Mouse (Mus musculus): ENCODE results near the gene Rps11. TPM values are rescaled to one million over a fixed set of nuclear protein-coding genes. Genes with fewer than 3 reads are reported as not detected.

Rps11 gene
- polyA plus RNA-seq, 1 experiment from 2014 or later = 952 TPM

DNA sequence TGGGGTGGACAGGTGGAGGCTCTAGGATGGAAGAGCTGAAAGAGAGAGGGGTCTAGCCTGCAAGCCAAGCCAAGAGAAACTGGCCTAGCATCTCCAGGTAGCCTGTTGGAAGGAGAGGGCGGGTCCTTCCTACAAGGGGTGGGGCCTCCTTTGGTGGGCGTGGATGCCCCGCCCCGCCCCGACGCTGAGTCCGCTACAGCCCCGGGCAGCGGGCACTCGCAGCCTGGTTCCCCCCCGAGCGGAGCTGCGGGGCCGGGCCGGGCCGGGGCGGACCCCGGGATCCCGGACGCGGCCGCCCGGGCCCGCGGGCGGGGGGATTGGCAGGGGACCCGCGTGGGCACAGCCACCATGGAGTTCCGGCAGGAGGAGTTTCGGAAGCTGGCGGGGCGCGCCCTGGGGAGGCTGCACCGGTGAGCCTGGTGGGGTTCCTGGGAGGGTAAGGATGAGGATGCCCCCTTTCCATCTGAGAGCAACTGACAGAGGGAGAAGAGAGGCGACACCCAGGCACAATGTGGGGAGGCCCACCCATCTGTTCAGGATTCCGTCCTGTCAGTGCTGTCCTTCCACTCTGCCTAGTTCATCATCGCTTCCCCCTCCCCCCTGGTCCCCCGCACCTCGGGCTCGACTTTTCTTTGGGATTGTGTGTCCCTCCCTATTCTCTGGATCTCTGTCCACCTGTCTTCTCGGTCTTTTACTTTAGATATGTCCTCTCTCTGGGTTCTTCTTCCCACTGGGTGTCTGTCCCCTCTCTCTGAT lies 39.7 kb upstream of the Rps11 start, which contains the start of gene Slc17a7:
TSS of gene Slc17a7 (plus strand) at position 215 of the 756 bp plus-strand sequence.
- peaks cover 28% of the 10 kb centered on the region for H3K4me1 ChIP-seq (replicated peaks; ENCODE audit: control insufficient read depth, insufficient read depth, low read length)
- peak within 1 kb of the TSS; percentile 42 for H3K9ac ChIP-seq
- no peak for DNase-seq (ENCODE audit: low spot score)
- ATAC-seq (ENCODE audit: low FRiP score) = no peak
- H3K4me2 ChIP-seq (replicated peaks) = peak within 1 kb of the TSS; percentile 54
- no peak within 1 kb of the TSS for H3K27ac ChIP-seq
- H3K9me3 ChIP-seq (ENCODE audit: control insufficient read depth, low read length) = no peaks in the 10 kb centered on the region
- H3K36me3 ChIP-seq (replicated peaks; ENCODE audit: control insufficient read depth, insufficient read depth) = peaks cover 17% of the 10 kb centered on the region; the same call in 1 of the 2 replicates
- H3K4me3 ChIP-seq (replicated peaks; ENCODE audit: low read length) = peak within 1 kb of the TSS; percentile 25
- WGBS = 3% methylated on average over 36 of the region's 41 CpGs
- H3K27me3 ChIP-seq (ENCODE audit: control insufficient read depth, insufficient read depth, low read length) = peaks cover 65% of the 10 kb centered on the region

DNA sequence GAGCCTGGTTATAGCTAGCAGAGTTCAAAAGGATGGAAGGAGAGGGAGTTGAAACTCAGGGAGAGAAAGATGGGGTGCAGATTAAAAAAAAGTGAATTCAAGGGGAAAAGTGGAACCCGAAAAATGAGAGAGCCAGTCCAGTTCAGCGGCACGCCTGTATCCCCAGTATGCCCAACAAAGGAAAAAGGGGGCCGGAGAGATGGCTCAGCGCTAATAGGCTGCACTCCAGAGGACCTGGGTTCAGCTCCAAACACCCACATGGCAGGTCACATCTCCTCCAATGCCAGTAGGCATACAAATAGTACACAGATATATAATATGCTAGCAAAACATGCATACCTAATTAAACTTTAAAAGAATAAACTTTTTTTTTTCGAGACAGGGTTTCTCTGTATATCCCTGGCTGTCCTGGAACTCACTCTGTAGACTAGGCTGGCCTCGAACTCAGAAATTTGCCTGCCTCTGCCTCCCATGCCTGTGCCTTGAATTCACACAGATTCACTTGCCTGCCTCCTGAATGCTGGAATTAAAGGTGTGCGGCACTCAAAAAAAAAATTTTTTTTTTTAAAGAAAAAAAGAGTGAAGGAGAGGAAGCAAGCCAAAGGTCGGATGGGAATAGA lies 38.9 kb upstream of the Rps11 start:
- Histone ChIP-seq H3K4me1 (replicated peaks; ENCODE audit: control insufficient read depth, insufficient read depth, low read length) (peaks cover 23% of the 10 kb centered on the region), H3K36me3 (replicated peaks; ENCODE audit: control insufficient read depth, insufficient read depth) (peaks cover 22% of the 10 kb centered on the region; the same call in 1 of the 2 replicates), H3K27me3 (ENCODE audit: control insufficient read depth, insufficient read depth, low read length) (peaks cover 57% of the 10 kb centered on the region), H3K9ac (no peak overlapping the region), H3K9me3 (ENCODE audit: control insufficient read depth, low read length) (no peaks in the 10 kb centered on the region), H3K4me3 (replicated peaks; ENCODE audit: low read length) (no peak overlapping the region), H3K4me2 (replicated peaks) (no peak overlapping the region), H3K27ac (no peak overlapping the region)
- DNase-seq (ENCODE audit: low spot score) = no peak
- ATAC-seq (ENCODE audit: low FRiP score) = no peak
- 79% methylated on average over 9 of the region's 9 CpGs for WGBS

DNA sequence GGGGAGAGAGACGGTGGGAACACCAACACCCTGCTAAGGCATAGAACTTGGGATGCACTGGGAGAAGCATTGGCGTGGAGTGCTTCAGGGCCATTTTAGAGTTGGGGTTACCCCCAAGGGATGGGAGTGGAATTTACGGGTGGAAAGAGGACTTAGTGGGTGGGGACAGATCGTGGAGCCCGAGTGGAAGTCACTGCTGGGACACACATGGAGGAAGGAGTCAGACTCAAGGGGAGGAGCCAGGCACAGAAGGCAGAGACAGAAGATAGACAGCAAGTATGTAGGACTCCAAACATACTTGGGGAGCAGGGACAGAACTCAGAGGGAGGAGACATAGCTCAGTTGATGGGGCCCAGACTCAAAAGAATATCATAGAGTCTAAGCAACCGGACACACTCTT lies 38.3 kb upstream of the Rps11 start:
- Histone ChIP-seq H3K27me3 (ENCODE audit: control insufficient read depth, insufficient read depth, low read length) (peaks cover 52% of the 10 kb centered on the region), H3K4me1 (replicated peaks; ENCODE audit: control insufficient read depth, insufficient read depth, low read length) (peaks cover 18% of the 10 kb centered on the region), H3K27ac (no peak overlapping the region), H3K4me3 (replicated peaks; ENCODE audit: low read length) (peak overlapping the region; percentile 34), H3K9ac (0 out of 2 replicates have a peak overlapping the region, but pooled peaks have one; percentile 26), H3K9me3 (ENCODE audit: control insufficient read depth, low read length) (no peaks in the 10 kb centered on the region), H3K36me3 (replicated peaks; ENCODE audit: control insufficient read depth, insufficient read depth) (peaks cover 22% of the 10 kb centered on the region), H3K4me2 (replicated peaks) (peak overlapping the region; percentile 70)
- DNase-seq (ENCODE audit: low spot score) (no peak), ATAC-seq (ENCODE audit: low FRiP score) (no peak)
- 28% methylated on average over 6 of the region's 6 CpGs for WGBS

DNA sequence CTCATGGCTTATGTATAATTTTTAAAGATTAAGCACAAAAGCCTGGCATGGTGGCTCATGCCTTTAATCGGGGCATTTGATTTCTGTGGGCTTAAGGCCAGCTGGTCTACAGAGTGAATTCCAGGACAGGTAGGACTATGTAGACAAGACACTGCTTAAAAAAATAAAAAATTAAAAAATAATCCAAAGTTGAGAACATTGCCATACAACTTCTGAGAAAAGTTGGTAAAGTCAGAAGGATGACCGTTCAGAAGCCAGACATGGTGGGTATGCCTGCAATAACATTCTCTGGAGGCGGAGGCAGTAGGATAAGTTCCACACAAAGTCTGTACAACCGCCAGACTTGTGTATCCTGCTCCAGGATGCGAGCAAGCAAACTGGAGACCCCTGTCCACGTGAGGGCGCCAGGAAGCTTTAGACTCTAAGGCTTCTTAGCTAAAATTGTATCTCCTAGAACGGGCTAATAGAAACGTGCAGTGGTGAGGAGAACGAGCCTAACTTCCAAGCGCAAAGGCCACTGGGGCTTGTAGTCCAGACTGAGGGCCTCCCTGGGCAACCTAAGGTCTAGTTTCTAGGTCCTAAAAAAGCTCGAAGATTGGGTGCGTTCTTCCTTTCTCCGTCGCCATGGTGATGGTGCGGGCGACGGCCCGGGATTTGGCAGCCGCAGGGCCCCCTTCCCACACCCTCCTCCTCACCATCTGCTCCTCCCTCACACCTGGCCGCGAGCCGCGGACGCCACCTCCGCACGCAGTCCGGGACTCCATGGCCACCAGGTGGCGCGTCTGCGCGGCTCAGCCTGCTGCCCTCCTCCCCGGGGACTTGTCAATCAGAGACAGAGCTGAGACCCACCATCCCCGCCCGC lies 37.6 kb upstream of the Rps11 start:
- peaks cover 44% of the 10 kb centered on the region for H3K27me3 ChIP-seq (ENCODE audit: control insufficient read depth, insufficient read depth, low read length)
- 5% methylated on average over 35 of the region's 35 CpGs for WGBS
- H3K4me2 ChIP-seq (replicated peaks) = peak overlapping the region; percentile 70
- DNase-seq (ENCODE audit: low spot score) (peak; percentile 90), ATAC-seq (ENCODE audit: low FRiP score) (peak; percentile 92)
- peaks cover 22% of the 10 kb centered on the region for H3K36me3 ChIP-seq (replicated peaks; ENCODE audit: control insufficient read depth, insufficient read depth)
- peaks cover 18% of the 10 kb centered on the region for H3K4me1 ChIP-seq (replicated peaks; ENCODE audit: control insufficient read depth, insufficient read depth, low read length)
- 0 out of 2 replicates have a peak overlapping the region, but pooled peaks have one; percentile 20 for H3K27ac ChIP-seq
- peak overlapping the region; percentile 34 for H3K4me3 ChIP-seq (replicated peaks; ENCODE audit: low read length)
- no peaks in the 10 kb centered on the region for H3K9me3 ChIP-seq (ENCODE audit: control insufficient read depth, low read length)
- H3K9ac ChIP-seq = 0 out of 2 replicates have a peak overlapping the region, but pooled peaks have one; percentile 26

DNA sequence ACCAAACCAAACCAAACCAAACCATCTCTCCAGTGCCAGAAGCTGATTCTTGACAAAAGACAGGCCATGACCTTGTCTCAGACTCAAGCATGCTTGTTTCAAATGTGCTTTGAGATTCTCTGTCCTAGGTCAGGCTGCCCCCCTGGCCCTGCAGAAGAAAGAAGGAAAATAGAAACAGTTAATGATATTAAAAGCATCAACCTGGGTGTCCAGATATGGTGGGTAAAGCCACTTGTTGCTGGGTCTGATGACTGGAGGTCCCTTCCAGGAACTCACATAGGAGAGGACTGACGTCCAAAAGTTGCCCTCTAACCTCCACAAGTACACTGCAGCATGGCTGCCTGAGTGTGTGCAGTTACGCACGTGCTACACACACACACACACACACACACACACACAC lies 36.6 kb upstream of the Rps11 start:
- H3K27ac ChIP-seq = no peak overlapping the region
- ATAC-seq (ENCODE audit: low FRiP score) (no peak), DNase-seq (ENCODE audit: low spot score) (no peak)
- H3K4me1 ChIP-seq (replicated peaks; ENCODE audit: control insufficient read depth, insufficient read depth, low read length) = peaks cover 18% of the 10 kb centered on the region
- WGBS = 91% methylated on average over 3 of the region's 3 CpGs
- H3K27me3 ChIP-seq (ENCODE audit: control insufficient read depth, insufficient read depth, low read length) = peaks cover 35% of the 10 kb centered on the region
- peaks cover 25% of the 10 kb centered on the region for H3K36me3 ChIP-seq (replicated peaks; ENCODE audit: control insufficient read depth, insufficient read depth)
- no peak overlapping the region for H3K4me3 ChIP-seq (replicated peaks; ENCODE audit: low read length)
- H3K4me2 ChIP-seq (replicated peaks) = no peak overlapping the region
- no peak overlapping the region for H3K9ac ChIP-seq
- no peaks in the 10 kb centered on the region for H3K9me3 ChIP-seq (ENCODE audit: control insufficient read depth, low read length)

DNA sequence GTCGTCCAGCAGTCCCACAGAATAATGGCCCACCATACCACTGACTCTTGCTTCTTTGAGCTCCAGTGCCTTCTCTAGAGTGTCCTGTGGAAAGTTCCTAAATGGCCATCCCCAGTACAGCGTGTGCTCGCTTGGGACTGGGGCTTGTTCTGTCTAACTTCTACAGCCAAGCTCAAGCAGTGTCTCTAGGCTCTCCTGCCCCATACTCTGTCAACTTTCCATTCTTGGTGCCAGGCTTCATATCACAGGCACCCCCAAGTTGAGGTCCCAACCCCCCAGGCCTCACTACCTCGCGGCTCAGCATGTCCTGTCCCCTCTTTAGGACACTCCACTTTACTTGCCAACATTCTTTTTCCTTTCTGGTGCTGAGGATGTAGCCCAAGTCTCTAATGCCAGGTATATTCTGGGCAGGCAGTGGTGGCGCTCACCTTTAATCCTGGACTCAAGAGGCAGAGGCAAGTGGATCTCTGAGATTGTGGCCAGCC lies 36.1 kb upstream of the Rps11 start:
- H3K27ac ChIP-seq = no peak overlapping the region
- no peak overlapping the region for H3K4me3 ChIP-seq (replicated peaks; ENCODE audit: low read length)
- H3K9ac ChIP-seq = no peak overlapping the region
- H3K27me3 ChIP-seq (ENCODE audit: control insufficient read depth, insufficient read depth, low read length) = peaks cover 30% of the 10 kb centered on the region
- H3K4me1 ChIP-seq (replicated peaks; ENCODE audit: control insufficient read depth, insufficient read depth, low read length) = peaks cover 18% of the 10 kb centered on the region
- no peak for DNase-seq (ENCODE audit: low spot score)
- no peak overlapping the region for H3K4me2 ChIP-seq (replicated peaks)
- H3K9me3 ChIP-seq (ENCODE audit: control insufficient read depth, low read length) = no peaks in the 10 kb centered on the region
- H3K36me3 ChIP-seq (replicated peaks; ENCODE audit: control insufficient read depth, insufficient read depth) = peaks cover 25% of the 10 kb centered on the region
- 94% methylated on average over 6 of the region's 6 CpGs for WGBS
- no peak for ATAC-seq (ENCODE audit: low FRiP score)

DNA sequence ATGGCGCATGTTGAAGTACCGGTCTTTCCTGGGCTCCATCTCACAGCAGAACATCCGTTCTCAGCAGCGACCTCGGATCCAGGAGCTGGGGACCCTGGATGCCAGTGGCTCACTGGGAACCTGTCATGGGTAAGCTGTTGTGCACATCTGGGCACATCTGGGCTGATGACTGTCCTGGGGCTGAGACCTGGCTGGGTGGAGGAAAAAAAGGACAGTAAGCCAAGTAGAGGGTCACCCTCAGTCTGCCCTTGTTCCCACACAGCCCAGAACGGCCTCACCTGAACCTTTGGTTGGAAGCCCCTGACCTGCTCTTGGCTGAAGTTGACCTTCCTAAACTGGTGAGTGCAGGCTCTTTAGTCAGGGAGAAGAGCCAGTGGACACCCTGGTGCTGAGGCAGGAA lies 34.8 kb upstream of the Rps11 start:
- no peak overlapping the region for H3K27ac ChIP-seq
- H3K9ac ChIP-seq = no peak overlapping the region
- no peak overlapping the region for H3K4me3 ChIP-seq (replicated peaks; ENCODE audit: low read length)
- ATAC-seq (ENCODE audit: low FRiP score) = no peak
- 98% methylated on average over 6 of the region's 6 CpGs for WGBS
- H3K4me1 ChIP-seq (replicated peaks; ENCODE audit: control insufficient read depth, insufficient read depth, low read length) = peaks cover 22% of the 10 kb centered on the region
- no peak overlapping the region for H3K4me2 ChIP-seq (replicated peaks)
- peaks cover 16% of the 10 kb centered on the region for H3K27me3 ChIP-seq (ENCODE audit: control insufficient read depth, insufficient read depth, low read length)
- no peaks in the 10 kb centered on the region for H3K9me3 ChIP-seq (ENCODE audit: control insufficient read depth, low read length)
- H3K36me3 ChIP-seq (replicated peaks; ENCODE audit: control insufficient read depth, insufficient read depth) = peaks cover 25% of the 10 kb centered on the region
- DNase-seq (ENCODE audit: low spot score) = no peak

DNA sequence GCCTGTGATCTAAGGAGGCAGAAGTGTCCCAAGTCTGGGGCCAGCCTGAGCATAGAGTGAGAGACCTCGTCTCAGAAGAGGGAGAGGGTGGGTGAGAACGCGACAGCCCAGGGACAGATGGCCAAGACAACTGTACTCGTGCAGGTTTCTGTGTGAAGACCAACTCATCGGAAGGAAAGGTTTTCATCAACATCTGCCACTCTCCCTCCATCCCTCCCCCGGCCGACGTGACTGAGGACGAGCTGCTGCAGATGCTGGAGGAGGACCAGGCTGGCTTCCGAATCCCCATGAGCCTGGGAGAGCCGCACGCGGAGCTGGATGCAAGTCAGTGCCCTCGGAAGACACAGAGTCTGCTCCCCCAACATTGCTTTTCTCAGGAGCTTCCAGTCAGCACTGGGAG lies 33.2 kb upstream of the Rps11 start:
- Histone ChIP-seq H3K4me3 (replicated peaks; ENCODE audit: low read length) (no peak overlapping the region), H3K4me2 (replicated peaks) (no peak overlapping the region), H3K4me1 (replicated peaks; ENCODE audit: control insufficient read depth, insufficient read depth, low read length) (peaks cover 18% of the 10 kb centered on the region), H3K9ac (no peak overlapping the region), H3K36me3 (replicated peaks; ENCODE audit: control insufficient read depth, insufficient read depth) (peaks cover 25% of the 10 kb centered on the region), H3K27ac (no peak overlapping the region), H3K9me3 (ENCODE audit: control insufficient read depth, low read length) (no peaks in the 10 kb centered on the region), H3K27me3 (ENCODE audit: control insufficient read depth, insufficient read depth, low read length) (peaks cover under 1% of the 10 kb centered on the region; the same call in 1 of the 2 replicates)
- DNase-seq (ENCODE audit: low spot score) (no peak), ATAC-seq (ENCODE audit: low FRiP score) (no peak)
- WGBS = 86% methylated on average over 14 of the region's 14 CpGs

DNA sequence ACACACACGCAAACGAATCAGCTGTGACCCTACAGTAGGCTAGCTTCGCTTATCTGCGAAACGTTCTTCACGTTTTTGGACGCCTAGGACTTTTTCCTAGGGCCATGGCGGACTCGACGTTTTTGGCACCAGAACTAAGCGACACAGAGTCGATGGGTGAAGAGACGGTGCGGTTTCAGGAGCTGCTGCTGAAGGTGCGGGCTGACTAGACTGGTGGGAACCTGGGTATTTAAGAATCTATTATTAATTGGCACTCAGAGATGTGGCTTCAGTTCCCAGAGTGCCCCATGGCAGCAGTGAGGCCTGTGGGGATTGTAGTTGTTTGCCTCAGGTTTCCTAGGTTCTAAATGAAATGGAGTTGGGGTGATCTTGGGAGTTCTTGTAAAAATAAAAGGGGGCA lies 32.0 kb upstream of the Rps11 start:
- Histone ChIP-seq H3K27me3 (ENCODE audit: control insufficient read depth, insufficient read depth, low read length) (no peaks in the 10 kb centered on the region), H3K9ac (no peak overlapping the region), H3K36me3 (replicated peaks; ENCODE audit: control insufficient read depth, insufficient read depth) (peaks cover 25% of the 10 kb centered on the region), H3K9me3 (ENCODE audit: control insufficient read depth, low read length) (no peaks in the 10 kb centered on the region), H3K4me2 (replicated peaks) (no peak overlapping the region), H3K27ac (no peak overlapping the region), H3K4me3 (replicated peaks; ENCODE audit: low read length) (no peak overlapping the region), H3K4me1 (replicated peaks; ENCODE audit: control insufficient read depth, insufficient read depth, low read length) (peaks cover 12% of the 10 kb centered on the region)
- no peak for ATAC-seq (ENCODE audit: low FRiP score)
- 95% methylated on average over 15 of the region's 15 CpGs for whole genome bisulfite sequencing
- no peak for DNase-seq (ENCODE audit: low spot score)
